Mouse (Mus musculus) olfactory bulb, adult 2 months (tissue): ENCODE measurements around the gene Hnrnpm. TPM values are rescaled to one million over a fixed set of nuclear protein-coding genes. Genes with fewer than 3 reads are reported as not detected.

Experiments used
- H3K27ac ChIP-seq: fragments of 200-500 bp; 2 replicates; pipeline ENCODE4 v1.5.1; 2012; ENCODE audit warnings: low read depth, low read length; ENCODE audit not compliant: insufficient read depth
- H3K4me1 ChIP-seq: fragments of 200-500 bp; 2 replicates; pipeline ENCODE4 v1.6.1; 2012; ENCODE audit warnings: low read length; ENCODE audit not compliant: control insufficient read depth, insufficient read depth
- H3K4me3 ChIP-seq: fragments of 200-500 bp; 2 replicates; pipeline ENCODE4 v1.5.1; 2012; ENCODE audit warnings: mild to moderate bottlenecking, low read depth, low read length, moderate library complexity; ENCODE audit not compliant: insufficient read depth
- CTCF ChIP-seq: fragments of 200-500 bp; IDR thresholded peaks from 2 replicates; pipeline ENCODE4 v1.5.1; 2012; ENCODE audit warnings: low read depth, mild to moderate bottlenecking, low read length, moderate library complexity; ENCODE audit not compliant: insufficient read depth
- POLR2A ChIP-seq: fragments of 200-500 bp; IDR thresholded peaks from 2 replicates; pipeline ENCODE4 v1.6.1; 2012; ENCODE audit warnings: mild to moderate bottlenecking, low read depth, low read length, moderate library complexity; ENCODE audit not compliant: insufficient read depth
- WGBS: fragments of 180-500 bp; shearing (Covaris S2); methylation state at CpG from one replicate; pipeline ENCODE4 v1.1.7; 2018; 5-methylcytosine and 5-hydroxymethylcytosine counted together
- polyA plus RNA-seq: library from polyadenylated mRNA; stranded (reverse); fragments of >200 nt; gene quantifications from 2 replicates; pipeline ENCODE4 v1.2.4, GENCODE M21; 2012; ENCODE audit warnings: low replicate concordance; ENCODE audit not compliant: missing spikeins, insufficient read depth, insufficient read length

The Hnrnpm gene
- polyA plus RNA-seq, 1 experiment: 317 TPM

GRCm38 (mm10) chr17:33610548-33610947 is 76.1 kb downstream of the Hnrnpm start:
- no peak for TF ChIP-seq CTCF
- no peak for TF ChIP-seq POLR2A
- 84% methylated on average over 7 of the region's 7 CpGs for WGBS
- no peak overlapping the region for H3K27ac ChIP-seq

DNA sequence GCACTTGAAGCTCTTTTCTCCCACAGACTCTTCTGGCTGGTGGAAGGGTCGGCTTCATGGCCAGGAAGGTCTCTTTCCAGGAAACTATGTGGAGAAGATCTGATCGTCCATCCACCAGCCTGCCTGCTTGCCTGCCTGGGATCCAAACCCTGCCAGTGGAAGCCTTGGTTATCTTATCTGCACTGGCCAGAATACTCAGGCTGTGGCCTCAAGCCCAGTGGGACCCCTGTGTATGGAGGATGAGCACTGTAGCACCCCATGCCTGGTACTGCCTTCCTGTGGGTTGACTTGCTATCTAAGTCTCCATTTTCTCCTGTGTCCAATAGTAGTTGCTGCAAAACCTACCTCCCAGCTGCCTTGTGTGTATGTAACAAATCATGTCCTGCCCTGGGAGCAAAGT is 79.4 kb downstream of the Hnrnpm start:
- H3K4me3 ChIP-seq: no peak overlapping the region
- TF ChIP-seq POLR2A (no peak), CTCF (no peak)
- no peaks in the 10 kb centered on the region for H3K4me1 ChIP-seq
- H3K27ac ChIP-seq: no peak overlapping the region
- 90% methylated on average over 2 of the region's 2 CpGs for WGBS

More at GRCm38 (mm10) chr17:33610548-33610947, 76.1 kb downstream of the Hnrnpm start:
- no peak overlapping the region for H3K4me3 ChIP-seq
- no peaks in the 10 kb centered on the region for H3K4me1 ChIP-seq

DNA sequence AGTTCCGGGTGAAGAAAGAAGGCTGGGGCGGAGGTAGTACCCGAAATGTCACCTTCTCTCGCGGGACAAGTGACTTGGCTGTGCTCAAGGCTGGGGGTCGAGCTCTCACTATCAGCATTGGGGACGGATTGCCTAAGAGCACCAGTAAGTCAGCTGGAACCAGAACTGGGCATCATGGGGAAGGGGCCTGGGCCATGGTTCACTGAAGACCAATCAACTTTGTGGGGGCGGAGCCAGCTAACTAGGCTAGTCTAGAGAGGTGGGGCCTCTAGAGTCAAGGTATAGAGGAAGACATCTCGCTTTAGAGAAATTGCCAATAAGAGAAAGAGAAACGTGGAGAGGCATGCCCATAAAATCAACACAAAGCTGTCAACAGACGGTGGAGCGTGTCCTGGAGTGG is 84.7 kb downstream of the Hnrnpm start:
- H3K4me1 ChIP-seq: no peaks in the 10 kb centered on the region; the same call in 1 of the 2 replicates
- TF ChIP-seq CTCF: no peak
- no peak for TF ChIP-seq POLR2A
- H3K4me3 ChIP-seq: no peak overlapping the region
- WGBS: 87% methylated on average over 12 of the region's 12 CpGs
- H3K27ac ChIP-seq: no peak overlapping the region

DNA sequence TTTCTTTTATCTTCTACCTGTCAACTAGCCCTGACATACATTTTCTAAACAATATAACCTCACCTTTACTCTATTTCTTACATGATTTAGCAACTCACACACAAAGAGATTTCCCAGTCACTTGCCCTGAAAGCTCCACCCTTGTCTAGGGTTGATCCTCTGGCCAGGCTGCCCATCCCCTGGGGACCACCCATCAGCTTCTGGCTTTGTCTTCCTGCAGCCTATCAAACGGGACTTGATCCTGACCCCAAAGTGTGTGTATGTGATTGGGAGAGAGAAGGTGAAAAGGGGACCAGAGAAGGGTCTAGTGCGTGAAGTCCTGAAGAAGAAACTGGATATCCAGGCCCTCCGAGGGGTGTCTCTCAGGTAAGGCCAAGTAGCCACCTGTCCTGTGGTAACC is 85.8 kb downstream of the Hnrnpm start:
- TF ChIP-seq POLR2A: no peak
- TF ChIP-seq CTCF: no peak
- 80% methylated on average over 3 of the region's 3 CpGs for WGBS

DNA sequence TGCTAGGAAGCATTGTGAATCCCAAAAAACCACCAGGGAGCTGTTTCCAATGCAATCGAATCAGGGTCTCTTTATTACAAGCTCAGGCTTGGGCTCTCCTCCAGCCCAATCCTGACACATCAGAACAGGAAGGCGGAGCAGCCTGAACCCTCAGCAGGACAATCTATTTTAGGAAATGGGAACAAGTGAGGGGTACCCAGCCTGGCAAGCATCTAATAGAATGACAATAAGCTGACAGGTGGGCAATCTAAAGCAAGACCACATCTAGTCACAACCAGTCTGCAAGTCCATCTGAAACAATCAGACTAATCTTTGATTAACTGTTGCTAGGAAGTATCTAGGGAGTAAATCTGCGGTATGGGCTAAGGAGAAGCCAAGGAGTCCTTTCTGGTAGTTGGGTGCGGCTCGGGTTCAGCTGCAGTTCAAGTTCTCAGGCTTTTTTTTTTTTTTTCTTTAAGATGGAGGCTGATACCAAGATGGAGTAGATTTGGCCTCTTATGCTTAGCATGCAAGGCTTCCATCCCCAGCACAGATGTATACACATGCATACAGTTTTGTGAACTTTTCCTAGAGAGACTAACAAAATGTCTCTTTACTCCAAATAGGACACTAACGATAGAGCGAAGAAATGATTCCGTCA is 86.7 kb downstream of the Hnrnpm start:
- WGBS: 66% methylated on average over 8 of the region's 8 CpGs
- Histone ChIP-seq H3K27ac (no peak overlapping the region), H3K4me1 (no peaks in the 10 kb centered on the region; the same call in 1 of the 2 replicates), H3K4me3 (no peak overlapping the region)
- TF ChIP-seq POLR2A (no peak), CTCF (no peak)

More for the DNA sequence above, 85.8 kb downstream of the Hnrnpm start:
- H3K4me1 ChIP-seq: no peaks in the 10 kb centered on the region; the same call in 1 of the 2 replicates
- no peak overlapping the region for H3K27ac ChIP-seq
- H3K4me3 ChIP-seq: no peak overlapping the region

GRCm38 (mm10) chr17:33598506-33598905 is 88.2 kb downstream of the Hnrnpm start:
- WGBS: 84% methylated on average over 5 of the region's 5 CpGs

GRCm38 (mm10) chr17:33597271-33597670 is 89.4 kb downstream of the Hnrnpm start:
- TF ChIP-seq POLR2A (no peak), CTCF (no peak)
- no peaks in the 10 kb centered on the region; the same call in 1 of the 2 replicates for H3K4me1 ChIP-seq
- H3K4me3 ChIP-seq: no peak overlapping the region
- no peak overlapping the region for H3K27ac ChIP-seq

More at GRCm38 (mm10) chr17:33598506-33598905, 88.2 kb downstream of the Hnrnpm start:
- H3K4me3 ChIP-seq: no peak overlapping the region
- H3K4me1 ChIP-seq: no peaks in the 10 kb centered on the region; the same call in 1 of the 2 replicates
- no peak overlapping the region for H3K27ac ChIP-seq
- TF ChIP-seq POLR2A (no peak), CTCF (no peak)

Other genes starting within 250 kb of the Hnrnpm start
- gene Adamts10, start 162.7 kb downstream of the Hnrnpm start, polyA plus RNA-seq: not detected in 2 replicates
- not detected in 2 replicates for gene Myo1f, start 131.2 kb downstream of the Hnrnpm start, polyA plus RNA-seq
- gene Zfp414, start 57.8 kb downstream of the Hnrnpm start, polyA plus RNA-seq: not detected in 2 replicates
- not detected in 2 replicates for gene Pram1, start 48.8 kb downstream of the Hnrnpm start, polyA plus RNA-seq
- not detected in 2 replicates for gene March2, start 31.8 kb upstream of the Hnrnpm start, polyA plus RNA-seq
- gene Rab11b, start 73.7 kb upstream of the Hnrnpm start, polyA plus RNA-seq: 744 TPM in 1 of 2 replicates, not detected in the other
- gene Angptl4, start 95.0 kb upstream of the Hnrnpm start, polyA plus RNA-seq: not detected in 2 replicates
- not detected in 2 replicates for gene Kank3, start 123.7 kb upstream of the Hnrnpm start, polyA plus RNA-seq
- not detected in 2 replicates for gene Rps28, start 137.7 kb upstream of the Hnrnpm start, polyA plus RNA-seq
- gene Ndufa7, start 137.7 kb upstream of the Hnrnpm start, polyA plus RNA-seq: 751 TPM in 1 of 2 replicates, not detected in the other
- not detected in 2 replicates for gene Cd320, start 156.2 kb upstream of the Hnrnpm start, polyA plus RNA-seq
- not detected in 2 replicates for gene Gm7029, start 187.0 kb upstream of the Hnrnpm start, polyA plus RNA-seq
- gene Kifc1, start 203.8 kb upstream of the Hnrnpm start, polyA plus RNA-seq: not detected in 2 replicates
- gene Platr17, start 218.3 kb upstream of the Hnrnpm start, polyA plus RNA-seq: not detected in 2 replicates
- not detected in 2 replicates for gene Daxx, start 222.6 kb upstream of the Hnrnpm start, polyA plus RNA-seq
- gene Tapbp, start 229.0 kb upstream of the Hnrnpm start, polyA plus RNA-seq: 118 TPM in 1 of 2 replicates, not detected in the other
- gene Zbtb22, start 229.0 kb upstream of the Hnrnpm start, polyA plus RNA-seq: not detected in 2 replicates
- 671 TPM in 1 of 2 replicates, not detected in the other for gene Rgl2, start 242.7 kb upstream of the Hnrnpm start, polyA plus RNA-seq